Mouse (Mus musculus) thymus, adult 2 months (tissue): ENCODE measurements at regions not wholly inside any gene's neighbourhood (a gene's known extent, or its start where the extent isn't known, plus 50 kb on each side); places are given as distances from the start of the nearest gene placed in this dataset.

Experiments used
- CTCF ChIP-seq: fragments of 200-500 bp; IDR thresholded peaks from 2 replicates; pipeline ENCODE4 v1.5.1; 2012; ENCODE audit warnings: mild to moderate bottlenecking, control low read depth, low read length, moderate library complexity, borderline replicate concordance; ENCODE audit not compliant: control insufficient read depth, poor library complexity, insufficient read depth; ENCODE audit errors: extremely low read depth
- POLR2A ChIP-seq: fragments of 200-500 bp; IDR thresholded peaks from 2 replicates; pipeline ENCODE4 v1.6.1; 2012; ENCODE audit warnings: mild to moderate bottlenecking, low read length, control low read depth, moderate library complexity; ENCODE audit not compliant: control insufficient read depth, poor library complexity, insufficient read depth; ENCODE audit errors: extremely low read depth

GRCm38 (mm10) chr10:39237549-39237948 lies 74.0 kb upstream of the Ccn6 start:
- no peak for TF ChIP-seq CTCF
- no peak for TF ChIP-seq POLR2A
